Mouse (Mus musculus) v-Abl transformed pro-B cells (cell line): Measurements from ENCODE around the gene Bach1.

Experiments
- in situ Hi-C, 2 experiments: fragments of 400-800 bp; cut with MboI; formaldehyde crosslinking; loops; one replicate each; pipeline ENCODE4 v1.15.1; 2025; ENCODE audit not compliant: unreplicated experiment in 2 of 2

Bach1 gene

GRCm38 (mm10) chr16:87777373-87777772 is 78.6 kb downstream of the Bach1 start:
- in situ Hi-C loops, result no loop called here

- in situ Hi-C loops, result no loop called here
Measured at GRCm38 (mm10) chr16:87781637-87782036, 82.9 kb downstream of the Bach1 start.
